Mouse (Mus musculus) embryonic facial prominence, embryonic 12.5 days (tissue): ENCODE measurements around the gene Vegfd. TPM values are rescaled to one million over a fixed set of nuclear protein-coding genes. Genes with fewer than 3 reads are reported as not detected.

ENCODE experiments used
- ATAC-seq: fragments of 200-750 bp; cut with Nextera tagmentation; 2 replicates; pipeline ENCODE4 v1.8.0; 2017; ENCODE audit not compliant: insufficient number of reproducible peaks, insufficient read depth, low FRiP score, low TSS enrichment
- H3K27ac ChIP-seq: fragments of 300-500 bp; sonication (generic); 2 replicates; pipeline ENCODE4 v1.5.1; 2016; ENCODE audit warnings: mild to moderate bottlenecking
- H3K27me3 ChIP-seq: fragments of 300-500 bp; sonication (generic); 2 replicates; pipeline ENCODE4 v1.6.1; 2016; ENCODE audit warnings: mild to moderate bottlenecking, moderate library complexity
- H3K36me3 ChIP-seq: fragments of 300-500 bp; sonication (generic); 2 replicates; pipeline ENCODE4 v1.6.1; 2016; ENCODE audit warnings: mild to moderate bottlenecking
- H3K4me1 ChIP-seq: fragments of 300-500 bp; sonication (generic); 2 replicates; pipeline ENCODE4 v1.6.1; 2016
- H3K4me2 ChIP-seq: fragments of 300-500 bp; sonication (generic); replicated peaks from 2 replicates; pipeline ENCODE4 v1.6.1; 2016; ENCODE audit warnings: mild to moderate bottlenecking, moderate library complexity
- H3K4me3 ChIP-seq: fragments of 300-500 bp; sonication (generic); 2 replicates; pipeline ENCODE4 v1.5.1; 2016; ENCODE audit warnings: mild to moderate bottlenecking
- H3K9ac ChIP-seq: fragments of 300-500 bp; sonication (generic); 2 replicates; pipeline ENCODE4 v1.6.1; 2016; ENCODE audit warnings: mild to moderate bottlenecking, moderate library complexity
- H3K9me3 ChIP-seq: fragments of 300-500 bp; sonication (generic); 2 replicates; pipeline ENCODE4 v1.6.1; 2016; ENCODE audit warnings: mild to moderate bottlenecking, moderate library complexity
- WGBS: fragments of 180-500 bp; shearing (Covaris S2); methylation state at CpG from one replicate; pipeline ENCODE4 v1.1.7; 2016; 5-methylcytosine and 5-hydroxymethylcytosine counted together
- polyA plus RNA-seq: library from polyadenylated mRNA; unstranded; fragments of >200 nt; fragmentation: Nextera tagmentation; extraction: Ambion mirVana; gene quantifications from 2 replicates; pipeline ENCODE4 v1.2.1, GENCODE M21; 2016

Gene Vegfd
- polyA plus RNA-seq, 1 experiment from 2014 or later = 1.9 TPM

DNA sequence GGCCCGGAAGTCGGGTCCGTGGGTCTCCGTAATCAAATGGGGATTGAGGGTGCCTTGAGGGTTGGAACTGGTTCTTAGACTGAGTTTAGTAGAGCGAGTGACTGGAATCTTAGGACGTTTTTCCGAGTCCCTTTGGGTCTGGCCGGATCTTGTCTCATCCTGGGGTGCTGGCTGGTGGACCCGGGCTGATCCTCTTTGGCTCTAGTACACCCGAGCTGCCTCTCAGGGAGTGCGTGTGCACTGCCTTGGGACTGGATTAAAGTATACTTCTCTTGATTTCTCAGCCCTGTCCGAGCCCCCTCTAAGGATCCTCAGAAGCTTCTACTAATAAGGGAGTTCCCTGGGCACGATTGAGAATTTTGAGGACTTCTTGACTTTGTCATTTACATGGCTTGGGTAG is 46.8 kb downstream of the Vegfd start:
- peak; percentile 58 for ATAC-seq
- Histone ChIP-seq H3K27ac (peak overlapping the region; percentile 57; the same call in 1 of the 2 replicates), H3K4me2 (peak overlapping the region; percentile 50), H3K9ac (peak overlapping the region; percentile 54), H3K4me3 (peak overlapping the region; percentile 51), H3K4me1 (no peaks in the 10 kb centered on the region; the same call in 1 of the 2 replicates), H3K9me3 (no peaks in the 10 kb centered on the region), H3K27me3 (0 out of 2 replicates have a peak, but pooled peaks cover 2% of the 10 kb centered on the region), H3K36me3 (no peaks in the 10 kb centered on the region)
- WGBS = 25% methylated on average over 13 of the region's 13 CpGs

DNA sequence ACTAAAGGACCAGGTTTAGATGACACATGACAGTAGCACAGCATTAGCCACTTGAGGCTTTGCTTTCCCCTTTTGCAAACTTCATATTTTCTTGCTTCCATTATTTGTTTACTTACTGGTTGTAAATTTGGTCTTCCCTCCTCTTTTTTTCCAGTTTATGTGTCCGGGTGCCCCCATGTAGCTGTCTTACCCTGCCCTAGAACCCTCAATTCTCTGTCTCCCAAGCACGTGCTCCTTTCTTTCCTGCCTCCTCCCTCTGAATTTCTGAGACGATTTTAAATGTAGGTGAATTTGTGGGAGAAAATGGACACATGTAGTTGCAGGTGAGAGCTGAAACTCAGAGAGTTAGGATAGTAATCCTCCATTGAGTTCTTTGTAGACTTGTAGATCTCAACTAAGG is 47.3 kb downstream of the Vegfd start:
- Histone ChIP-seq H3K27me3 (0 out of 2 replicates have a peak, but pooled peaks cover 2% of the 10 kb centered on the region), H3K4me1 (no peaks in the 10 kb centered on the region; the same call in 1 of the 2 replicates), H3K9me3 (no peaks in the 10 kb centered on the region), H3K4me2 (peak overlapping the region; percentile 50), H3K4me3 (peak overlapping the region; percentile 51), H3K27ac (no peak overlapping the region), H3K36me3 (no peaks in the 10 kb centered on the region), H3K9ac (peak overlapping the region; percentile 54; the same call in 1 of the 2 replicates)
- 52% methylated on average over 3 of the region's 3 CpGs for WGBS
- no peak for ATAC-seq

DNA sequence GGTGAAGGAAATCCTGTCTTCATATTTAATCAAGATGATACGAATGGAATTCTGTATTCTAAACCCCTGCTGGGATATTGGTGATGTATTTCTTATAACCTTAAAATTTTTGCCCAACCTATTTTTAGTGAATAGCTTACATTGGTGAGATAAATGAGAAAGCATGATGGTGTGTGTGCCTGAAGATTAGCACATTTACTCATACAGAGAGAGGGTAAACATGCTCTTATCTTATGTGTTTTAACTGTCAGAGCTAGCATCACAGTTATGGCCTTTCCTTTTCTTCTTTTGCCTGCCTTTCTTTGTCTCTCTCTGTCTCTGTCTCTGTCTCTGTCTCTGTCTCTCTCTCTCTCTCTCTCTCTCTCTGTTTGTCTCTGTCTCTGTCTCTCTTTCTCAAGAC is 51.6 kb downstream of the Vegfd start:
- ATAC-seq = no peak
- Histone ChIP-seq H3K9me3 (no peaks in the 10 kb centered on the region), H3K27ac (no peak overlapping the region), H3K9ac (no peak overlapping the region), H3K4me1 (no peaks in the 10 kb centered on the region; the same call in 1 of the 2 replicates), H3K27me3 (0 out of 2 replicates have a peak, but pooled peaks cover 2% of the 10 kb centered on the region), H3K36me3 (no peaks in the 10 kb centered on the region), H3K4me2 (no peak overlapping the region), H3K4me3 (no peak overlapping the region)
- 85% methylated on average over 1 of the region's 1 CpGs for WGBS

DNA sequence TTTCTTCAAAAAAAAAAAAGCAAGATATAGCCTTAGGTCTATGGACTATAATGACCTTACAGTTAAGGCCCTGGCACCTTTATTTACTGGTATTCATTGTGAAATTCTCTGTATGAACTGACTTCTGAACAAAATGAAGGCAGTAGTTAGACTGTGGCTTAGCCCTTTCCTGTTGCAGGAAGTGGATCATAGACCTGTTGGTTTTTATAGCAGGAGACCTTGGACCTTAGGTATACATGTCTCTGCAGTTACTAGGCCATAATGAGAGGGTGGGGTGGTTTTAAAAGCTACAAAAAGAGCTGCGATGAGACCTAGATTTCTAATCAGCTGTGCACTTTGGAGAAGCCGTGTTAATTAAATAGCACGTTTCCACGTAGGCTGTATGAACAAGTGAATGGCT is 54.1 kb downstream of the Vegfd start:
- no peak overlapping the region for H3K27ac ChIP-seq
- no peaks in the 10 kb centered on the region for H3K4me1 ChIP-seq
- no peaks in the 10 kb centered on the region for H3K27me3 ChIP-seq
- H3K9me3 ChIP-seq = no peaks in the 10 kb centered on the region
- WGBS = 90% methylated on average over 4 of the region's 4 CpGs
- H3K9ac ChIP-seq = no peak overlapping the region
- no peak overlapping the region for H3K4me2 ChIP-seq
- no peak for ATAC-seq
- H3K4me3 ChIP-seq = no peak overlapping the region
- no peaks in the 10 kb centered on the region for H3K36me3 ChIP-seq

DNA sequence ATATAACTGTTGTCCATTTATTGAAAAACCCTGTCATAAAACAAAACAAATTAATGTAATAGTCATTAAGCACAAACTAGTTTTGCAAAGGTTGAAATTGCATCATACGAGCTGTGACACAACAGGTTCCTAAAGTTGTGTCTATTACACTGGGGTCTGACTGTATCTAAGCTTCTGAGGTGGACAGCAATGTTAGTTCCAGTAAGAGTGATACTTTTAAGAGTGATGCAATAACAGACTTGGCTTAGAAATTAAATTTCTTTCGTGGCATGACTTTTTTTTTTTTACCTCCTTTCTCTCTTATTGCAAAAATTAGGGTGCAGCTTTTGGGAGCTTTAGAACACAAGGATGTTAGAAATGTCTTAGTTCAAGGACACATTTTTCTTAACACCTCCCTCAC is 55.0 kb downstream of the Vegfd start:
- no peak for ATAC-seq
- 90% methylated on average over 2 of the region's 2 CpGs for WGBS
- H3K36me3 ChIP-seq = no peaks in the 10 kb centered on the region

DNA sequence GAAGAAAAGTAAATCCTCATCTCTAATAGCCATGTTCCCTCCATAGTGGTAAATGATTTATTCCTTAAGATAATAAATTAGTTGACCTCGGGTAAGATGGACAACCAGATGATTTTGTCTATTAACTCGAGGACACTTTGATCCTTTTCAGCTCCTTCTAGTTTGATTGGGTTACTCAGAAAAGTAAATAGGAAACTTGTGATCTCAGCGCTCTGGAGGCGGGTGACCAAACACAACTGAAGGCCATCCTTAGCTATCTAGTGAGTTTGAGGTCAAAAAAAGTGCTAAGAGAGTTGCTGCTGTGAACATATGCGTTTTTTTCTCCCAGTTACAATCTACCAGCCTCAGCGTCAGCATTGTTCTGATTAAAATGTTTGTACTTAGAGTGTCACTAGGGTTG is 57.4 kb downstream of the Vegfd start:
- WGBS = 90% methylated on average over 6 of the region's 6 CpGs
- Histone ChIP-seq H3K4me1 (no peaks in the 10 kb centered on the region), H3K4me2 (no peak overlapping the region), H3K27me3 (no peaks in the 10 kb centered on the region), H3K4me3 (no peak overlapping the region), H3K9ac (no peak overlapping the region), H3K9me3 (no peaks in the 10 kb centered on the region), H3K36me3 (peaks cover 3% of the 10 kb centered on the region; the same call in 1 of the 2 replicates), H3K27ac (no peak overlapping the region)
- no peak for ATAC-seq

More for the DNA sequence above, 55.0 kb downstream of the Vegfd start:
- no peaks in the 10 kb centered on the region for H3K4me1 ChIP-seq
- H3K9ac ChIP-seq = no peak overlapping the region
- H3K27ac ChIP-seq = no peak overlapping the region
- no peak overlapping the region for H3K4me3 ChIP-seq
- H3K4me2 ChIP-seq = no peak overlapping the region
- no peaks in the 10 kb centered on the region for H3K9me3 ChIP-seq
- no peaks in the 10 kb centered on the region for H3K27me3 ChIP-seq

DNA sequence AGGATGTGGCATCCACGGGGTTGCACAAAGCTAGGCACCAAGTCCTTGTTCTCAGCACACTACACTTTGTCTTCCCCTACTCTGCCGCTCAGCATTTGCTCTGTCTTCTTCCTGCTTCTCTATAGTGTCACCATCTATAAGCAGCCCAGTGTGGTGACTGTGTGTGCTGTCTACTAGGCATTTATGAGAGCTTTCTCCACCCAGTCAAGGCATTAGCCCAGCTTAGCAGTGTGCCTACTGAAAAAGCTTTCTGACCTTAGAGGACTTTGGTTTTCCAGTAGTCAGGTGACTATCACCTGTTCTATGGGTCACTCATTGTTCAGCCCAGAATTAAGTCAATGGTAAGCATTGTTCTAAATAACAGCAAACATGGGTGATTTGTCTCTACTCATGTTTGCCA is 58.0 kb downstream of the Vegfd start:
- H3K27me3 ChIP-seq = no peaks in the 10 kb centered on the region
- 92% methylated on average over 2 of the region's 2 CpGs for WGBS
- no peak overlapping the region for H3K4me2 ChIP-seq
- H3K4me3 ChIP-seq = no peak overlapping the region
- H3K9me3 ChIP-seq = no peaks in the 10 kb centered on the region
- ATAC-seq = no peak
- H3K4me1 ChIP-seq = no peaks in the 10 kb centered on the region
- H3K9ac ChIP-seq = no peak overlapping the region
- no peak overlapping the region for H3K27ac ChIP-seq
- H3K36me3 ChIP-seq = peaks cover 3% of the 10 kb centered on the region; the same call in 1 of the 2 replicates

DNA sequence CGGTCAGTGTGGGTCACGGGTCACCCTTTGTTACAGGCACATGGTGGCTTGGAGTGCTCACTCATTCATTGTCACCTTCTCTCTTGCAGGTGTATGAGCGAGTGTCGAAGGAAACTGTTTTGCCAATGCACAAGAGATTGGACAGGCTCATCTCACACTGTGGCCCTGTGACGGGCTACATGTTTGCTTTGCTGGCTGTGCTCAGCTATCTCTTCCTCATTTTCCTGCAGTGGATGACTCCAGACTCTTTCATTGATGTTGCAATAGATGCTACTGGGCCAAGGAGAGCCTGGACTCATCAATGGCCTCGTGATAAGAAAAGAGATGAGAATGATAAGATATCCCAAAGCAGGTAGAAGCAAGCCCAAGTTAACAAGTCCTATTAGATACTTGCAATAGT is 58.4 kb downstream of the Vegfd start:
- 89% methylated on average over 6 of the region's 6 CpGs for WGBS
- ATAC-seq = no peak
- no peak overlapping the region for H3K9ac ChIP-seq

DNA sequence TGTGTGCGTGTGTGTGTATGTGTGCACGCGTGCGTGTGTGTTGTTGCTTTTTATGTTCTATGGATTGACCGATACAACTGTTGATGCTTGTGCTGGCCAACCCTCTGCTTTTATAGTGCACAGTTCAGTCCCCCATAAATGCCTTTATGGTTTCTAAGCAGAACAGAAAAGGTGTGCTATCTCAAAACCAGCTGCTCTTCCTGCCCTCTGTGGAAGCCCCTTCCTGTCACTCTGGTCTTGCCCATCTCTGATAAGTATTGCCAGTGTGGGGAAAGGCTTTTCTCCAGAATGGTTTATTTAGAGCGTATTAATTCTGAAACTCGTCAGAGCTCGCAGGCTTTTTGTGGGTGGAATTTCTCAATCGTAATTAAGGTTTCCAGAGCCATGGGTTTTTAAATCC is 59.5 kb downstream of the Vegfd start:
- no peaks in the 10 kb centered on the region for H3K4me1 ChIP-seq
- no peak for ATAC-seq
- no peak overlapping the region for H3K4me3 ChIP-seq
- no peaks in the 10 kb centered on the region for H3K27me3 ChIP-seq
- peaks cover 3% of the 10 kb centered on the region; the same call in 1 of the 2 replicates for H3K36me3 ChIP-seq
- 87% methylated on average over 9 of the region's 9 CpGs for WGBS
- no peaks in the 10 kb centered on the region for H3K9me3 ChIP-seq
- H3K27ac ChIP-seq = no peak overlapping the region
- H3K4me2 ChIP-seq = no peak overlapping the region
- no peak overlapping the region for H3K9ac ChIP-seq

More for the DNA sequence above, 58.4 kb downstream of the Vegfd start:
- Histone ChIP-seq H3K27me3 (no peaks in the 10 kb centered on the region), H3K4me1 (no peaks in the 10 kb centered on the region), H3K4me3 (no peak overlapping the region), H3K36me3 (peaks cover 3% of the 10 kb centered on the region; the same call in 1 of the 2 replicates), H3K9me3 (no peaks in the 10 kb centered on the region), H3K4me2 (no peak overlapping the region), H3K27ac (no peak overlapping the region)

DNA sequence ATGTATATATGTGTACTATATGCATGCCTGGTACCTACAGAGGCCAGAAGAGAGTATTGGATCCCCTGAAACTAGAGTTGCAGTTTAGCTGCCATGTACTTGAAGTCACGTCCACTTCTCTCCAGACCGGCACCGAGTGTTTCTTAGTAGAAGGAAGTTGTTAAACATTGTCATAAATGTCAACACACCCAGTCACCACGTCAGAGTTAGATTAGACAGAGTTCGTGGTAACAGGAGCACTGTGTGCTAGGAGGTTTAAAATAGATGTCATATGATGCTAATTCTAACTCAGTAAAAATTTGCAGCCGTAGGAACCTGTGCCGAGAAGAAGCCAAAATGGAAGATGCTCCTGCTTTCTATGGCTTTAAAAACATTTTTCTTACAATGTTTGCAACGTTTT is 63.5 kb downstream of the Vegfd start, which contains the start of gene Asb11:
TSS of gene Asb11 (plus strand) at position 286 of the 400 bp plus-strand sequence.
- 0 out of 2 replicates have a peak, but pooled peaks cover 3% of the 10 kb centered on the region for H3K27me3 ChIP-seq
- no peak within 1 kb of the TSS for H3K9ac ChIP-seq
- peaks cover 3% of the 10 kb centered on the region; the same call in 1 of the 2 replicates for H3K36me3 ChIP-seq
- no peak for ATAC-seq
- H3K4me1 ChIP-seq = no peaks in the 10 kb centered on the region
- H3K4me3 ChIP-seq = no peak within 1 kb of the TSS
- 75% methylated on average over 8 of the region's 8 CpGs for WGBS
- no peak within 1 kb of the TSS for H3K4me2 ChIP-seq
- H3K9me3 ChIP-seq = no peaks in the 10 kb centered on the region
- H3K27ac ChIP-seq = no peak within 1 kb of the TSS

DNA sequence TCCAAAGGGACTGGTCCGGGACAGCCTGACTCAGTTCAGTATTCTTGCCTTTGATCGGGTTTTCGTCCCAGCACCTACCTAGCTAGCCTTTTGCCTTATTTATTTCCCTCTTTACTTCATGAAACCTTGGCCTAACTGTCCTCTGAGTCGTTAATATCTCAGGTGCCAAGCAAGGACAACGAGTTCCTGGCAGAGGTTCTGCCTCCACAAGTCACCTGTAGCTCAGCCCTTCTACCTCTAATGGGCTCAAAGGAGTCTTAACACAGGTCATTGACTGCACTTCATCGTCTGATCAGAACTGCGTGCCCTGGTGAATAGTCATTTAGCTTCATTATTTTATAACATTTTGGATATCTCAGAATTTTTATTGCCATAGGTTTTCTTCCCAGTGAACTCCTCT is 66.3 kb downstream of the Vegfd start:
- Histone ChIP-seq H3K27me3 (peaks cover 8% of the 10 kb centered on the region; the same call in 1 of the 2 replicates), H3K4me1 (no peaks in the 10 kb centered on the region), H3K27ac (no peak overlapping the region), H3K9ac (no peak overlapping the region), H3K9me3 (no peaks in the 10 kb centered on the region), H3K4me2 (no peak overlapping the region), H3K4me3 (no peak overlapping the region), H3K36me3 (no peaks in the 10 kb centered on the region)
- 86% methylated on average over 7 of the region's 7 CpGs for WGBS
- no peak for ATAC-seq

DNA sequence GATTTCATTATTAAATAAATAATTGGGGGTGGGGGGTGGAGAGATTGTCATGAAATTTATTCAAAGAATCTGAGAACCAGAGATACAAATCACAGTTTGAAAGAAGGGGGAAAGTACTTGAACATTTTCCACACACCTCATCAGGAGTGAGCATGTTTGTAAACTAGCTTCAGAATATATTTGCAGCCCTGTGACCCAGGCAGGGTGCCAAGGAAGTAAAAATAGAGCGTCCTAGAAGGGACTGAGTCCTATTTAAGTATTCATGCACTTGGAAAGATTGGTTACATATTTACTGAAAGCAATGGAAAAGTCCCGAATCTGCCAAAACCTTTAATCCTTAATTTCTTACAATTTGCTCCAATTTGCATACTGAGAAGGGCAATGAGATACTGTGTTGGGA is 67.0 kb downstream of the Vegfd start:
- Histone ChIP-seq H3K27me3 (peaks cover 8% of the 10 kb centered on the region; the same call in 1 of the 2 replicates), H3K36me3 (no peaks in the 10 kb centered on the region), H3K4me2 (no peak overlapping the region), H3K4me1 (no peaks in the 10 kb centered on the region), H3K4me3 (no peak overlapping the region), H3K27ac (no peak overlapping the region), H3K9me3 (no peaks in the 10 kb centered on the region), H3K9ac (no peak overlapping the region)
- no peak for ATAC-seq
- WGBS = 71% methylated on average over 2 of the region's 2 CpGs
